Mouse (Mus musculus): ENCODE data around the gene P2rx7. TPM values are rescaled to one million over a fixed set of nuclear protein-coding genes. Genes with fewer than 3 reads are reported as not detected.
"Not testable (repeated sequence)": the region's sequence is repeated elsewhere in the genome, so short reads cannot be mapped to it uniquely, and the experiment has no call there.

The P2rx7 gene
- total and polyA plus RNA-seq, 2 experiments from 2014 or later: 3.6 to 7.3 TPM

- Histone ChIP-seq H3K4me1 (ENCODE audit: insufficient read depth, low read length) (peaks cover 10% of the 10 kb centered on the region; the same call in 1 of the 2 replicates), H3K4me2 (ENCODE audit: low read depth, low read length, poor library complexity, severe bottlenecking) (no peak overlapping the region), H3K27ac (ENCODE audit: low read depth, low read length) (no peak overlapping the region), H3K9ac (replicated peaks; ENCODE audit: low read length, poor library complexity, severe bottlenecking) (no peak overlapping the region), H3K9me3 (ENCODE audit: low read length) (no peaks in the 10 kb centered on the region), H3K36me3 (ENCODE audit: insufficient read depth, low read length) (no peaks in the 10 kb centered on the region), H3K27me3 (ENCODE audit: insufficient read depth, low read length) (no peaks in the 10 kb centered on the region), H3K4me3 (ENCODE audit: low read depth, low read length) (no peak overlapping the region)
- ATAC-seq (ENCODE audit: low FRiP score) (no peak), DNase-seq (ENCODE audit: low spot score) (no peak)
- TF ChIP-seq CTCF (IDR thresholded peaks at IDR 0.05): no peak
- 94% methylated on average over 12 of the region's 12 CpGs for WGBS
Observed at GRCm38 (mm10) chr5:122656808-122657207, 13.1 kb downstream of the P2rx7 start.

GRCm38 (mm10) chr5:122662501-122662900 lies 18.8 kb downstream of the P2rx7 start:
- Histone ChIP-seq H3K27ac (ENCODE audit: low read depth, low read length) (no peak overlapping the region), H3K4me3 (ENCODE audit: low read depth, low read length) (no peak overlapping the region), H3K9me3 (ENCODE audit: low read length) (no peaks in the 10 kb centered on the region), H3K27me3 (ENCODE audit: insufficient read depth, low read length) (no peaks in the 10 kb centered on the region), H3K9ac (replicated peaks; ENCODE audit: low read length, poor library complexity, severe bottlenecking) (no peak overlapping the region), H3K4me2 (ENCODE audit: low read depth, low read length, poor library complexity, severe bottlenecking) (no peak overlapping the region), H3K4me1 (ENCODE audit: insufficient read depth, low read length) (no peaks in the 10 kb centered on the region), H3K36me3 (ENCODE audit: insufficient read depth, low read length) (no peaks in the 10 kb centered on the region)
- DNase-seq (ENCODE audit: low spot score) (no peak), ATAC-seq (ENCODE audit: low FRiP score) (no peak)
- no peak for TF ChIP-seq CTCF (IDR thresholded peaks at IDR 0.05)
- WGBS: 96% methylated on average over 6 of the region's 6 CpGs

GRCm38 (mm10) chr5:122665036-122665435 lies 21.3 kb downstream of the P2rx7 start:
- ATAC-seq (ENCODE audit: low FRiP score) (no peak), DNase-seq (ENCODE audit: low spot score) (no peak)
- no peaks in the 10 kb centered on the region for H3K36me3 ChIP-seq (ENCODE audit: insufficient read depth, low read length)
- H3K9me3 ChIP-seq (ENCODE audit: low read length): no peaks in the 10 kb centered on the region
- H3K27ac ChIP-seq (ENCODE audit: low read depth, low read length): no peak overlapping the region
- H3K4me1 ChIP-seq (ENCODE audit: insufficient read depth, low read length): no peaks in the 10 kb centered on the region
- no peak overlapping the region for H3K4me2 ChIP-seq (ENCODE audit: low read depth, low read length, poor library complexity, severe bottlenecking)
- no peak overlapping the region for H3K9ac ChIP-seq (replicated peaks; ENCODE audit: low read length, poor library complexity, severe bottlenecking)
- TF ChIP-seq CTCF (IDR thresholded peaks at IDR 0.05): no peak
- no peak overlapping the region for H3K4me3 ChIP-seq (ENCODE audit: low read depth, low read length)
- 74% methylated on average over 5 of the region's 5 CpGs for WGBS
- no peaks in the 10 kb centered on the region for H3K27me3 ChIP-seq (ENCODE audit: insufficient read depth, low read length)

- WGBS: 79% methylated on average over 15 of the region's 15 CpGs
- H3K4me2 ChIP-seq (ENCODE audit: low read depth, low read length, poor library complexity, severe bottlenecking): no peak overlapping the region
Observed at GRCm38 (mm10) chr5:122668981-122669897, 25.5 kb downstream of the P2rx7 start.

GRCm38 (mm10) chr5:122671641-122672040 lies 27.9 kb downstream of the P2rx7 start:
- ATAC-seq (ENCODE audit: low FRiP score); DNase-seq (ENCODE audit: low spot score); H3K4me3 ChIP-seq (ENCODE audit: low read depth, low read length); H3K27me3 ChIP-seq (ENCODE audit: insufficient read depth, low read length); H3K9me3 ChIP-seq (ENCODE audit: low read length); H3K4me2 ChIP-seq (ENCODE audit: low read depth, low read length, poor library complexity, severe bottlenecking); H3K27ac ChIP-seq (ENCODE audit: low read depth, low read length); H3K9ac ChIP-seq (replicated peaks; ENCODE audit: low read length, poor library complexity, severe bottlenecking); H3K36me3 ChIP-seq (ENCODE audit: insufficient read depth, low read length); H3K4me1 ChIP-seq (ENCODE audit: insufficient read depth, low read length): not testable (repeated sequence)
- peak; percentile 32; the same call in 1 of the 2 replicates for TF ChIP-seq CTCF (IDR thresholded peaks at IDR 0.05)
- WGBS: 83% methylated on average over 7 of the region's 7 CpGs

More at GRCm38 (mm10) chr5:122668981-122669897, 25.5 kb downstream of the P2rx7 start:
- Histone ChIP-seq H3K27me3 (ENCODE audit: insufficient read depth, low read length) (no peaks in the 10 kb centered on the region), H3K9me3 (ENCODE audit: low read length) (no peaks in the 10 kb centered on the region), H3K36me3 (ENCODE audit: insufficient read depth, low read length) (no peaks in the 10 kb centered on the region), H3K4me3 (ENCODE audit: low read depth, low read length) (no peak overlapping the region), H3K9ac (replicated peaks; ENCODE audit: low read length, poor library complexity, severe bottlenecking) (no peak overlapping the region), H3K4me1 (ENCODE audit: insufficient read depth, low read length) (no peaks in the 10 kb centered on the region), H3K27ac (ENCODE audit: low read depth, low read length) (no peak overlapping the region)
- TF ChIP-seq CTCF (IDR thresholded peaks at IDR 0.05): no peak
- ATAC-seq (ENCODE audit: low FRiP score) (no peak), DNase-seq (ENCODE audit: low spot score) (no peak)

- WGBS: 82% methylated on average over 5 of the region's 5 CpGs
- Histone ChIP-seq H3K9ac (replicated peaks; ENCODE audit: low read length, poor library complexity, severe bottlenecking) (no peak overlapping the region), H3K4me3 (ENCODE audit: low read depth, low read length) (no peak overlapping the region), H3K36me3 (ENCODE audit: insufficient read depth, low read length) (no peaks in the 10 kb centered on the region), H3K4me2 (ENCODE audit: low read depth, low read length, poor library complexity, severe bottlenecking) (no peak overlapping the region), H3K27ac (ENCODE audit: low read depth, low read length) (no peak overlapping the region), H3K27me3 (ENCODE audit: insufficient read depth, low read length) (no peaks in the 10 kb centered on the region), H3K4me1 (ENCODE audit: insufficient read depth, low read length) (no peaks in the 10 kb centered on the region), H3K9me3 (ENCODE audit: low read length) (no peaks in the 10 kb centered on the region)
- no peak for TF ChIP-seq CTCF (IDR thresholded peaks at IDR 0.05)
- no peak for ATAC-seq (ENCODE audit: low FRiP score)
- DNase-seq (ENCODE audit: low spot score): no peak
Observed at GRCm38 (mm10) chr5:122672298-122672697, 28.6 kb downstream of the P2rx7 start.

Measured in midbrain, postnatal 0 days (tissue).